Mouse (Mus musculus) ES-Bruce4 (cell line): ENCODE measurements at regions not wholly inside any gene's neighbourhood (a gene's known extent, or its start where the extent isn't known, plus 50 kb on each side); places are given as distances from the start of the nearest gene placed in this dataset.

Experiments used
- CTCF ChIP-seq: IDR thresholded peaks from one replicate; pipeline ENCODE4 v1.8.1; 2011; ENCODE audit warnings: low read depth, low read length
- POLR2A ChIP-seq: IDR thresholded peaks from one replicate; pipeline ENCODE4 v1.8.1; 2011; ENCODE audit warnings: low read length; ENCODE audit not compliant: insufficient read depth

- no peak for TF ChIP-seq CTCF
- no peak for TF ChIP-seq POLR2A
These were observed 141.0 kb upstream of the Pik3r1 start for GRCm38 (mm10) chr13:101909026-101909425.
